Mouse (Mus musculus) intestine, embryonic 14.5 days (tissue): ENCODE data around the gene Isy1. TPM values are rescaled to one million over a fixed set of nuclear protein-coding genes. Genes with fewer than 3 reads are reported as not detected.

ENCODE experiments used
- ATAC-seq: fragments of 200-750 bp; cut with Nextera tagmentation; replicated peaks from 2 replicates; pipeline ENCODE4 v1.8.0; 2017; ENCODE audit warnings: low read depth, moderate number of reproducible peaks, moderate TSS enrichment, moderate library complexity; ENCODE audit not compliant: low FRiP score, low TSS enrichment
- DNase-seq: peaks from one replicate; pipeline ENCODE4 v3.0.0-alpha.2; 2018; ENCODE audit warnings: low spot score
- H3K27ac ChIP-seq: fragments of 300-500 bp; sonication (generic); 2 replicates; pipeline ENCODE4 v1.5.1; 2014; ENCODE audit warnings: low read depth, mild to moderate bottlenecking, control low read depth
- H3K27me3 ChIP-seq: fragments of 300-500 bp; sonication (generic); replicated peaks from 2 replicates; pipeline ENCODE4 v1.6.1; 2014; ENCODE audit warnings: low read length, control low read depth; ENCODE audit not compliant: control insufficient read depth, insufficient read depth
- H3K36me3 ChIP-seq: fragments of 300-500 bp; sonication (generic); 2 replicates; pipeline ENCODE4 v1.6.1; 2014; ENCODE audit warnings: low read length, control low read depth; ENCODE audit not compliant: control insufficient read depth, insufficient read depth
- H3K4me1 ChIP-seq: fragments of 300-500 bp; sonication (generic); replicated peaks from 2 replicates; pipeline ENCODE4 v1.6.1; 2014; ENCODE audit warnings: low read length, control low read depth, mixed read lengths; ENCODE audit not compliant: control insufficient read depth, insufficient read depth
- H3K4me2 ChIP-seq: fragments of 300-500 bp; sonication (generic); 2 replicates; pipeline ENCODE4 v1.6.1; 2014; ENCODE audit warnings: low read length
- H3K4me3 ChIP-seq: fragments of 300-500 bp; sonication (generic); 2 replicates; pipeline ENCODE4 v1.5.1; 2014; ENCODE audit warnings: low read depth, low read length, control low read depth, mixed read lengths
- H3K9ac ChIP-seq: fragments of 300-500 bp; sonication (generic); 2 replicates; pipeline ENCODE4 v1.6.1; 2014; ENCODE audit warnings: mild to moderate bottlenecking, low read length
- H3K9me3 ChIP-seq: fragments of 300-500 bp; sonication (generic); 2 replicates; pipeline ENCODE4 v1.6.1; 2016; ENCODE audit warnings: low read length, control low read depth; ENCODE audit not compliant: control insufficient read depth
- WGBS: fragments of 180-500 bp; shearing (Covaris S2); extraction: QIAGEN DNeasy Blood & Tissue Kit; methylation state at CpG from one replicate; pipeline ENCODE4 v1.1.7; 2014; 5-methylcytosine and 5-hydroxymethylcytosine counted together
- polyA plus RNA-seq: library from polyadenylated mRNA; unstranded; fragments of >200 nt; fragmentation: Nextera tagmentation; extraction: Ambion mirVana; gene quantifications from 2 replicates; pipeline ENCODE4 v1.2.1, GENCODE M21; 2014

Isy1 gene
- polyA plus RNA-seq, 1 experiment from 2014 or later = 52.3 TPM

GRCm38 (mm10) chr6:87805448-87805847 is 33.1 kb downstream of the Isy1 start:
- no peaks in the 10 kb centered on the region for H3K27me3 ChIP-seq
- DNase-seq (no peak), ATAC-seq (no peak)
- H3K4me3 ChIP-seq = no peak overlapping the region
- H3K36me3 ChIP-seq = no peaks in the 10 kb centered on the region
- no peak overlapping the region for H3K27ac ChIP-seq
- WGBS = 86% methylated on average over 7 of the region's 7 CpGs
- no peak overlapping the region for H3K4me2 ChIP-seq
- peaks cover 11% of the 10 kb centered on the region for H3K4me1 ChIP-seq
- no peaks in the 10 kb centered on the region for H3K9me3 ChIP-seq
- H3K9ac ChIP-seq = no peak overlapping the region

GRCm38 (mm10) chr6:87804886-87805285 is 33.7 kb downstream of the Isy1 start:
- Histone ChIP-seq H3K4me1 (0 out of 2 replicates have a peak, but pooled peaks cover 5% of the 10 kb centered on the region), H3K36me3 (no peaks in the 10 kb centered on the region), H3K9ac (no peak overlapping the region), H3K4me3 (no peak overlapping the region), H3K27ac (no peak overlapping the region), H3K9me3 (no peaks in the 10 kb centered on the region), H3K27me3 (no peaks in the 10 kb centered on the region), H3K4me2 (no peak overlapping the region)
- DNase-seq = no peak
- WGBS = 64% methylated on average over 7 of the region's 7 CpGs
- no peak for ATAC-seq

- Histone ChIP-seq H3K4me3 (no peak overlapping the region), H3K27ac (no peak overlapping the region), H3K27me3 (no peaks in the 10 kb centered on the region), H3K4me1 (0 out of 2 replicates have a peak, but pooled peaks cover 3% of the 10 kb centered on the region), H3K9ac (no peak overlapping the region), H3K36me3 (no peaks in the 10 kb centered on the region), H3K9me3 (no peaks in the 10 kb centered on the region), H3K4me2 (no peak overlapping the region)
- ATAC-seq = no peak
- no peak for DNase-seq
- WGBS = 91% methylated on average over 1 of the region's 1 CpGs
Observed at GRCm38 (mm10) chr6:87804036-87804435, 34.6 kb downstream of the Isy1 start.

- Histone ChIP-seq H3K27me3 (no peaks in the 10 kb centered on the region), H3K36me3 (no peaks in the 10 kb centered on the region), H3K4me1 (0 out of 2 replicates have a peak, but pooled peaks cover 3% of the 10 kb centered on the region), H3K9ac (no peak overlapping the region), H3K9me3 (no peaks in the 10 kb centered on the region), H3K27ac (no peak overlapping the region), H3K4me2 (no peak overlapping the region), H3K4me3 (no peak overlapping the region)
- DNase-seq = no peak
- no peak for ATAC-seq
- 70% methylated on average over 7 of the region's 7 CpGs for WGBS
Observed at GRCm38 (mm10) chr6:87802462-87802861, 36.1 kb downstream of the Isy1 start.

- no peak for ATAC-seq
- no peak overlapping the region for H3K4me3 ChIP-seq
- H3K9me3 ChIP-seq = no peaks in the 10 kb centered on the region
- H3K27me3 ChIP-seq = no peaks in the 10 kb centered on the region
- H3K4me2 ChIP-seq = no peak overlapping the region
- H3K36me3 ChIP-seq = no peaks in the 10 kb centered on the region
- no peak overlapping the region for H3K27ac ChIP-seq
- DNase-seq = no peak
- no peaks in the 10 kb centered on the region for H3K4me1 ChIP-seq
- H3K9ac ChIP-seq = no peak overlapping the region
- 90% methylated on average over 6 of the region's 6 CpGs for WGBS
Observed at GRCm38 (mm10) chr6:87799576-87799975, 39.0 kb downstream of the Isy1 start.

GRCm38 (mm10) chr6:87797321-87797720 is 41.3 kb downstream of the Isy1 start:
- Histone ChIP-seq H3K4me3 (no peak overlapping the region), H3K9me3 (no peaks in the 10 kb centered on the region), H3K27ac (no peak overlapping the region), H3K9ac (no peak overlapping the region), H3K4me2 (no peak overlapping the region), H3K27me3 (no peaks in the 10 kb centered on the region), H3K36me3 (peaks cover 4% of the 10 kb centered on the region; the same call in 1 of the 2 replicates), H3K4me1 (no peaks in the 10 kb centered on the region)
- no peak for ATAC-seq
- no peak for DNase-seq
- 10% methylated on average over 2 of the region's 2 CpGs for WGBS

GRCm38 (mm10) chr6:87796251-87796880 is 42.2 kb downstream of the Isy1 start:
- Histone ChIP-seq H3K27me3 (no peaks in the 10 kb centered on the region), H3K9me3 (no peaks in the 10 kb centered on the region), H3K4me2 (no peak overlapping the region), H3K4me1 (no peaks in the 10 kb centered on the region), H3K27ac (no peak overlapping the region), H3K36me3 (peaks cover 8% of the 10 kb centered on the region; the same call in 1 of the 2 replicates), H3K9ac (no peak overlapping the region), H3K4me3 (no peak overlapping the region)
- WGBS = 66% methylated on average over 6 of the region's 6 CpGs
- ATAC-seq = no peak
- no peak for DNase-seq

- Histone ChIP-seq H3K4me3 (no peak overlapping the region), H3K27me3 (no peaks in the 10 kb centered on the region), H3K4me1 (no peaks in the 10 kb centered on the region), H3K4me2 (no peak overlapping the region), H3K36me3 (peaks cover 8% of the 10 kb centered on the region; the same call in 1 of the 2 replicates), H3K27ac (no peak overlapping the region), H3K9me3 (no peaks in the 10 kb centered on the region), H3K9ac (no peak overlapping the region)
- ATAC-seq (no peak), DNase-seq (no peak)
- WGBS = 71% methylated on average over 6 of the region's 6 CpGs
Observed at GRCm38 (mm10) chr6:87795385-87796150, 43.0 kb downstream of the Isy1 start.
